Mouse (Mus musculus) brain, embryonic 14.5 days (tissue): ENCODE measurements around the gene Aldh16a1.

Source experiments
- CTCF ChIP-seq: fragments of 200-500 bp; IDR thresholded peaks from 2 replicates; pipeline ENCODE4 v1.5.1; 2012; ENCODE audit warnings: inconsistent platforms, mild to moderate bottlenecking, moderate library complexity, borderline replicate concordance; ENCODE audit not compliant: insufficient read depth, insufficient read length; ENCODE audit errors: extremely low read depth
- POLR2A ChIP-seq: fragments of 200-500 bp; IDR thresholded peaks from 2 replicates; pipeline ENCODE4 v1.6.1; 2012; ENCODE audit warnings: mild to moderate bottlenecking, inconsistent platforms, borderline replicate concordance; ENCODE audit not compliant: poor library complexity, insufficient read depth, insufficient read length, severe bottlenecking; ENCODE audit errors: extremely low read depth

DNA sequence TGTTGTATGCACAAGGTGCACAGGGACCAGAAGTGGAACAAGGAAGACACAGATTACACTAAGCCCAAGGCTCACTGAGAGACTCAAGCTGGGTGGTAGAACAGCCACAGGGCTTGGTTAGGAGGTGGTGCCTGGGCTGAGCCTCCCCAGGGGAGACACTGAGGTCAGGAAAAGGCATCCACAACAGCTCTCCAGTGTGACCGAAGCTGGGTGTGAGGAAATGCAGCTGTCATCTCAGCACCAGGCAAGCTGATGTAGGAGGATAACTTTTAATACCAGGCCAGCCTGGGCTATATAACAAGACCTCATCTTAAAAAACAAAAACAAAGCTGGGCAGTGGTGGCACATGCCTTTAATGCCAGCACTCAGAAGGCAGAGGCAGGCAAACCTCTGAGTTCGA, 36.8 kb upstream of the Aldh16a1 start:
- TF ChIP-seq POLR2A (no peak), CTCF (no peak)
